Mouse (Mus musculus): ENCODE measurements around the gene Hmgb1.

Hmgb1 gene

DNA sequence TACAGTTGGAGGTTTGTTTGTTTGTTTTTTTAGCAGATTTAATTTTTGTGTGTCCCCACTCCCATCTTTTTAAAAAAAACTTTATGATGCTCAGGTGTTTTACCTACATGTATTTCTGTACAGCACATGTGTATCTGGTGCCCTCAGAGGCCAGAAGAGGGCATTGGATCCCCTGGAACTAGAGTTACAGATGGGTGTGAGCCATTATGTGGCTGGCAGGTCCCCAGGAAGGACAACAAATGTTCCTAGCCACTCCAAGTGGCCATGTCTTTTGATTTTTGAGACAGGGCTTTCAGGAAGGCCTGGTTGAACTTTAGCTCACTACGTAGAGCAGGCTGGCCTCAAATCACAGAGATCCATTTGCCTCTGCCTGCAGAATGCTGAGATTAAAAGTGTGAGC is 121.5 kb downstream of the Hmgb1 start:
- no peak for DNase-seq (ENCODE audit: low read depth, low spot score)

DNA sequence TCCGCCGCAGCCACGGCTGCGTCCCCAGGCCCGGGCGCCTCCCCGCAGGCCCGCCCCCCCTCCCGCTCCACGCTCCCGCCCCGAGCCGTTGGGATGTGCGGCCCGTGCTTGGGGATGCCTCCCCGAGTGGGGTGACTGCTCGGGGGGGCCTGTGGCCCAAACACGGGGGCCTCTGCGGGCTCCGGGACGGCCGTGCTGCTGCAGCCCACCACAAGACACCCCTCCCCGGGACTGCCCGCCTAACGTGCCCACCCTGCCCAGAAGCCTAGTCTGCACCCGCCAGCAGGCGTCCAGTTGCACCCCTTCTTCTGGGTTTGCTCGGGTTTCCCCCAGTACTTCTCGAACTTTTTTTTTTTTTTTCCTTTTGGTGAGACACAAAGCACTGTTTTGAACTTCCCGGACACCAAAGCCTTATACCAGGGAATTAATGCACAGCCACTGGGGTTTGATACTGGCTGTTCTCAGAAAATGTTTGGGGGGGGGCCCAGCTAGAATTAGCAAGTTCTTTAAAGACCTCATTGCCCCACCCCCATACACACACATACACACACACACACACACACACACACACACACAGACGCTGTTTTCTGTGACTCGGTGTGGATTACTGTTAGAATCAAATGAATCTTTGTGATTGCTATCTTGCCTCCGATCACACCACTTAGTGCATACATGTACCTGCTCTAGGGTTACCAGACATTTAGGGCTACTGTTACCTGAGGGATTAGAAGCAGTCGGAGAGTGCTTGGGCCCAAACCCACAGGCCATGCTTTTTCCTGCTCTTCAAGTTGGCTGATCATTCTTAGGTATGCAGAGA is 130.7 kb downstream of the Hmgb1 start:
- DNase-seq (ENCODE audit: low read depth, low spot score) = no peak

DNA sequence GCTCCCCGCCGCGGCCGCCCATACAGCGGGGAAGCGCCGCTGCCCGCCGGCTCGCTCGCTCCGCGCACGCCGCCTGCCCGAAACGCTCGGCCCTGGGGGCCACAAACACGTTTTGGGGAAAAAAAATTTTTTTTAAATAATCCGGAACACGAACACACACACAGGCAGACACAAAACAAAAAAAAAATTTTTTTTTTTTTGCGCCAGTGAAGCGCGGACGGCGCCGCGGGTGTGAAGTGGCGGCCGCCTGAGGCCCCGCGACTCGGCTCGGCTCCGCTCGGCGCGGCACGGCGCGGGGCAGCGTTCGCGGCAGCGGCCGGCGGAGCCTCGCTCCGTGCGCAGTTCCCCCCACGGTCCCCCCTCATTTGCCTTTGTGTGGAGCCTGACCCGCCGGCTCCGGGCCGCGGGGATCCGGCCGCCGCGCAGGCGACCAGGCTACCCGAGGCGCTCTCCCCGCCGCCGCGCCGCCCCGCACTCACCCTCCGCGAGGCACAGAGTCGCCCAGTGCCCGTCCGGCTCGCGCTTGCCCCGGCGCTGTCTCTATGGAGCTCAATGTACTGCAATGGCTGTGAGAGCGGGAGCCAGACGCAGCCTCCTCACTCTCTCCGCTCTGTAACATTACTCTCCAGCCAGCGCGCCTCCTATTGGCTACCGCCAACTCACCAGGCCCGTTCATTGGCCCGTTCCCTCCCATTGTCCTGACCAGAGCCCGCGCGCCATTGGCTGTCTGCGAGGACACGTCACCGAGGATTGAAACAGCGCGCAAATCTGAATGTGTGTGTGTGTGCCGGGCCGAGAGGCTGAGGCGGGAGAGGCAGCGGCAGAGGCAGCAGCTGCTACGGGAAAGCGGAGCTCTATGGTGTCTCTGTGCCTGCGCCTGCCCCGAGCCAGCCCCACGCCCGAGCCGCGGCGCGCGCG is 131.6 kb downstream of the Hmgb1 start:
- peak; percentile 97 for DNase-seq (ENCODE audit: low read depth, low spot score)

DNA sequence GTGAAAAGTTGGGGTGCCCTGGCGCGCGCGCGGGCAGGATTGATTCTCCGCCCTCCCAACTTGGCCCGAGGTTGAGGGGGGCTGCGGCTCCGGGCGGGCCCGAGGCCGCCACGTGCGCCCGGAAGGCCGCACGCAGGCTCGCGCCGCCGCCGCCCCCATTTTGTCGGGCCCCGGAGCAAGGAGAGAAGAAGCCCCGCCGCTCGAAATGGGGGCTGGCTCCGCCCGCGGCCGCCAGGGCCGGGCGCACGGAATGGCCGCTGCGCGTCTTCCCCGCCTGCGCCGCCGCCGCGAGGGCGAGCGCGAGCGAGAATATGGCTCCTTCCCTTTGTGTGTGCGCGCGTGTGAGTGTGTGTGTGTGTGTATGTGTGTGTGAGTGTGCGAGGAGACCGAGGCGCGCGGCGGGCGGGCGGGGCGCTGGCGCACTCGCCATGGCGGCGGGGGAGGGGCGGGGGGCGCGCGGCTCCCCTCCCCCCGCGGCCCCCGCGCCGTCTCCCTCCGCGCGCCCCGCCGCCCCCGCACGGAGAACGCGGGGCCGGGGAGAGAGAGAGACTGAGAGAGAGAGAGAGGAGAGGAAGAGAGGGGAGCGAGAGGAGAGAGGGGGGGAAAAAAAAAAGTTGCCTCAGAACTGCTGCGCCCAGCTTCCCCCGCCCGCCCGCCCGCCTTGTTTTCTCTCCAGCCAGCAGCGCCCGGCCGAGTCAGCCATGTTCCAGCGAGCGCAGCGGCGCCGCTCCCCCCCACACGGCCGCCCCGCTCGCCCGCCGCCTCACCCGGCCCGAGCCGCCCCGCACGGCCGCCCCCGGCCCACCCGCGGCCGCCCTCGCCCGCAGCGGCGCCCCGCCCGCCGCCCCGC is 132.5 kb downstream of the Hmgb1 start:
- peak; percentile 54 for DNase-seq (ENCODE audit: low read depth, low spot score)

DNA sequence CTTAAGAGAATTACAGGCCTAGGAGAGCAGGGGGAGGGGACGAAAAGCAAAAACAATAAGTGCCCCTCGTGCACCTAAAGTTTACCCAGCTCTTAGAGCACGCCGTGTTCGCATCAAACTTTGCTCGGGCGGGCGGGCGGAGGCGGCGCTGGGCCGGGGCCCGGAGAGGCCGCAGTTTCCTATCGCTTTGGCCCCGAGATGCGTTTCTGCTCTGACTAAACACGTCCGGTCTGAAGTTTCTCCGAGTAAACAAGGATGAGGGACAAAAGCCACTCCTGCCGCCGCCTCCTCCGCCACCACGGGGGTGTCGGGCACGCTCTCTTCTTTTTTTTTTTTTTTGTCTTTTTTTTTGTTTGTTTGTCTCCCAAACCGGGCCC is 133.1 kb downstream of the Hmgb1 start:
- DNase-seq (ENCODE audit: low read depth, low spot score) = no peak

DNA sequence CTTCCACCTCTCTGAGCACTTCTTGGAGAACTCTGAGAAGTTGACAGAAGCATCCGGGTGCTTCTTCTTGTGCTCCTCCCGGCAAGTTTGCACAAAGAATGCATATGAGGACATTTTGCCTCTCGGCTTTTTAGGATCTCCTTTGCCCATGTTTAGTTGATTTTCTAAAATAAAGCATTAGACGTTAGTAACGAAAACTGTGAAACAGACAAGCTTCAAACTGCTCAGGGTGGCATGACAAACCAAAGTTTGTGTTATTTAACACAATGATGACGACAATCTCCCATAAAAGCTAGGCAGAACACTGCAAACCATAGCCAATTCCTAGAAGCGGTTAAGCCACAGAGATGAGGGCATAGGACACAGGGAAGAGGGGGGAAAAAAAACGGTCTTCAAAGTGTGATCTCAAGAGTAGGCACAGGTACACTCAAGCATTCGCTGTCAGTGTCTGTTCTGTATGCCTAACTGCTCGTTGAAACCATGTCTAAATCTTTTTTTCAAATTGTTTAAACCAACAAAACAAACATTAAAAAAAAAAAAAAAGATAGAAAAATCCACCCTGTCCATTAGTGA is 133.6 kb downstream of the Hmgb1 start:
- DNase-seq (ENCODE audit: low read depth, low spot score) = no peak

DNA sequence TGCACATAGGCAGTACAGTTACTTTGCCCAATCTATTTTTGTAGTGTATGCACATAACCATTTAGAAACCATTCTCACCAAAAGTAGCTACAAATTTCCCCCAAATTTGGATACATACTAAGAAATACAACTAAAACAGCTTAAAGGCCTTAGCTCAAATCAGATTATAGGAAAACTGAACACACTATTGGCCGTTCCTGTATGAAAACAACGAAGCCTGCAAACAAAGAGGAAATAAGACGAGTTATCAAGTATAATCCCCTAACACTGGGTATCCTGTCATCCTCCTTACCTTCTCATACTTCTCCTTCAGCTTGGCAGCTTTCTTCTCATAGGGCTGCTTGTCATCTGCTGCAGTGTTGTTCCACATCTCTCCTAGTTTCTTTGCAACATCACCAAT is 134.9 kb downstream of the Hmgb1 start:
- DNase-seq (ENCODE audit: low read depth, low spot score) = no peak

DNA sequence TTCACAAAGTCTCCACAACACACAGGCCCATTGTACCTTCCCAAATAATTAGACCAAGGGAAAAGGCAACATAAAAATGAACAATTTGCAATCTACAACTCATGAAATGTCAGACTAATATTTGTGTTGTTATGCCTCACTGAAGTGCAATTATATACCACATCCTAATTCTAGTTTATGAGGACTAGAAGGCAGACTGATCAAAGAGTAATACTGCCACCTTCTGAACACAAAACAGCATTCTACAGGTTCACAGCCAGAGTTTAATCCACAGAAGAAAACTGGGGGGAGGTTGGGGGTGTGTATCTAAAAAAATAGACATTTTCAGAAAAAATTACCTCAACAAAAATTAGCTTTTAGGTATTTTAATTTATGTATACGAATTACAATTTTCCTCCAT is 135.3 kb downstream of the Hmgb1 start:
- DNase-seq (ENCODE audit: low read depth, low spot score) = no peak

DNA sequence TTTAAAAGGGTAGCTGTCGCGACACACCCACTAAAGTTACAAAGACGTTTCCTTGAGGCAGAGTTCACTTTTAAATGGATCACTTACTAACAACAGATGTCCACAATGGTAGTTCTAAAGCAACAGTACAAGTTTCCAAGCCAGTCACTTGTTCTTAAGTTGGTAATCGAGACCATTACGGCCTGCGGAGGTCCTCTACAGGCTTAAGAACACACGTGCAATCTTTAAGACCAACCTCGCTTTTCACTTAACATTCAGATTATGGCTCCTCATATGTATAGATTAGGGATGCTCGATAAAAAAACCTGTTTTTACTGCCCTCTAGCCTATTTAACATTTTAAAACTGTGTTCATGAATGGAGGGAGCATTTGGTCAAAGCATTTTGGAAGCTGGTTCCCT is 137.6 kb downstream of the Hmgb1 start:
- DNase-seq (ENCODE audit: low read depth, low spot score) = no peak

DNA sequence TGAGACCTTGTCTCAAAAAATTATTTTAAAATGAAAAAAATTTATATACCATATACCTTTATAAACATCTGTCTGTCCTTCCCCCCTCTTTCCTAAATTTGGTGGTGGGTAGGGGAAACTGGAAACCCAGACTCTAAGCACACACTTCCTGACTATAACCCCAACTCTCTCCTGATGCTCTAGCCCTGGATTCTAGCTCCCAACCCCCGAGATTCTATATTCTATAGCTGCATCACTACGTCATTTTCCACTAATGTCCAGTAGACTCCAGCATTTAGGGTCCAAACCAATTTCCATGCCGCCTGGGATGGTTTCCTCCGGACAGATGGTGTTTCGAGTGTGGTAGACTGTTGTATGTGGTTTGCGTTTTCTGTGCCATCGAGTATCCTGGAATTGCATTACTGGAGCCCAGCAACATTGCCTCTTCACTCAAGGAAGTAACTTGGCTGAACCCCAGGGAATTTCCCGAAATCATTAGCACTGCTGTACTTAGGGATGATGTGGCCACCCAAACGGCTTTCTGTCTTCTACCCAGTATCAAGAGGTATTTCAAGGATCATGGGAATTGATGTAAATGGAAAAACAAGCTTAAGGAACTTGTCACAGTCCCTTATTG is 138.7 kb downstream of the Hmgb1 start:
- no peak for DNase-seq (ENCODE audit: low read depth, low spot score)

DNA sequence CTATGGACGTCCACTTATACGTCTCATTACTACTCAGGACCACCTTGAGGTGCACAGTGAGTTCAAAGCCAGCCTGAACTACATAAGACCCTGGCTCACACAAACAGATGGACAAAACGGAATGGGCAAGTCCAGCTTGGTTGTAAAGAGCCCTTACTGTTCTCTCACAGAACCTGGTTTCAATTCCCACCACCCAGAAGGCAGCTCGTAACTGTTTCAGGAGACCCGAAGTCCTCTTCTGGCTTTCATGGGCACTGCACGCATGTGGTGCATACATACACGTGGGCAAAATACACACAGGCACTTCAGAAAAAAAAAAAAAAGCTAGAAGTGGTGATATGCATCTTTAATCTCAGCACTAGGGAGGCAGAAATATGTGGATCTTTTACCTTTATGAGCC is 139.2 kb downstream of the Hmgb1 start:
- no peak for DNase-seq (ENCODE audit: low read depth, low spot score)

DNA sequence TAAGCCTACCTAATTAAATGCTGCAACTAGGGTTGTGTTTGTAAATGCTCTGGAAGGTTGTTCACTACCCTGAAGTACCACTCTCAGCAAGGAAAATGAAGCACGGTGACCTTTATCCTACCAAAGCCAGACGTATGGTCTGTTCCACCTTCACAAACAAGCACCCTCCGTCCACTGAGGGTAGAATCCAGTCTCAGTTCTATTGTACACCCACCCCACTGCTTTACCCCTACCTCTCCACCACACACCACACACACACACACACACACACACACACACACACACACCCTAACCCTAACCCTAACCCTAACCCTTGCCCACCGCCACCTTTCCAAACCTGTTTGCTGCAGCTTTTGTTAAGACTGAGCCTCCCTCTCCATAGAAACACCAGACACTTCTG is 140.2 kb downstream of the Hmgb1 start:
- DNase-seq (ENCODE audit: low read depth, low spot score) = no peak

DNA sequence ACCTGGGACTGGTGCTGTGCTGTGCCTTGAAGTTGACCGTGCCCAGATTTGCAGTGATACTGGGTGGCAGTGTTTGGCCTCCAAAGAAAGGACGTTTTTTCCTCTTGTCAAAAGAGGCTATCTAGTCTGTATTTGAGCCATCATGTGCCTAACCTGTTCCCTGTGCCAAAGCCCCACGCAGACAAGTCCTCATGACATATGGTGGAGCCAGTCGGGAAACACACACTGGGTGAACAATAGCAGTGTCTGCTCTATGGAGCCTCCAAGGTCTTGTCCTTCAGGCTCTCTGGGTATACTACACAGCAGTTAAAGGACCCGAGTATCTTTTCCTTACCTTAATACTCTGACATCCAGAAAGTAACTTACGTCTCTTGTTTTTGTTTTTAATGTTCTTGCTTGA is 141.0 kb downstream of the Hmgb1 start:
- DNase-seq (ENCODE audit: low read depth, low spot score) = no peak

DNA sequence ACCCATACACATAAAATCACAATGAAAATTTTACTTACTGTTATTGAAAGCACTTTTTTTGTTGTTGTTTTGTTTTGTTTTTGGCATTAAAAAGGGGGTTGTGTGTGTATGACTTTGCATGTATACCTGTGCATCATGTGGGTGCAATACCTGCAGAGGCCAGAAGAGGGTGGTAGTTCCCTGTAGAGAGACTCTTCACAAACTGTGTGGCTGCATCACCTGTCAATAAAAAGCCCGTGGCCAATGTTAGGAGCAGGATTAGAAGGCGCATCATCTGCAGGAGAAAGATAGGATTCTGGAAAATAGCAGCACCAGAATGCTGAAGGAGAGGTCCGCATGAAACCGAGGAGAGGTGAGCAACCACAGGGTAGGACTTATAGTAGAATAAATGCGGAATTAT is 144.5 kb downstream of the Hmgb1 start:
- no peak for DNase-seq (ENCODE audit: low read depth, low spot score)

DNA sequence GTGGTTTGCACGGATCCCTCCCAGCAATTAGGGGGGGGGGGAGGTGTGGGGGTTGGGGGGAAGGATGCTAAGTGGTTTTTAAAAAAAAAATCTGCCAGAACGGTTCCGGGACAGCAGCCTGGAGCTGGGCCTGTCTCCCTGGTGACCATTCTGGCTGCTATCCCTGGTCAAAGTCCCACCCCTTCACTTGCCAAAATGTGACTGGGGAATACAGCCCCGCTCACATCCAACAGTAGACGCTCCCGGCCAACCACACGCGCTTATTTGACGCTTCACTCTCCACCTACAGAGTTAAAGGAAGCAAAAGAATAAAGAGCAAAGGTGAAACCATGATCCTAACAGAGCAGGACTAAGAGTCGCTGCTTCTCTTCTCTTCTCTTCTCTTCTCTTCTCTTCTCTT is 146.6 kb downstream of the Hmgb1 start:
- DNase-seq (ENCODE audit: low read depth, low spot score) = no peak

DNA sequence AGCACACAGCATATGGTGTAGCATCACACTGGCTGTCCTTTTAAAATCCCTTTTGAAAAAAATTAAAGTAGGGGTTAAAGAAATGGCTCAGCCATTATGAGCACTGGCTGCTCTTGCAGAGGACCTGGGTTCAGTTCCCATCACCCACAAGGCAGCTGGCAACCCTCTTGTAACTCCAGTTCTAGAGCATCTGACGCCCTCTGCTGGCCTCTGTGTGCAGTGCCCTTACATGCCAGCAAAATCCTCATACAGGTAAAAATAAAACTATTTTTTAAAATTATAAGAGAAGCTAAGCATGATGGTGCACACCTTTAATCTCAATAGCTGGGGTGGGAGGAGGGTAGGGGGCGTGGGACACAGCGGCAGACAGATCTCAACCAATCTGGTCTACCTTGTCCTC is 147.4 kb downstream of the Hmgb1 start:
- no peak for DNase-seq (ENCODE audit: low read depth, low spot score)

DNA sequence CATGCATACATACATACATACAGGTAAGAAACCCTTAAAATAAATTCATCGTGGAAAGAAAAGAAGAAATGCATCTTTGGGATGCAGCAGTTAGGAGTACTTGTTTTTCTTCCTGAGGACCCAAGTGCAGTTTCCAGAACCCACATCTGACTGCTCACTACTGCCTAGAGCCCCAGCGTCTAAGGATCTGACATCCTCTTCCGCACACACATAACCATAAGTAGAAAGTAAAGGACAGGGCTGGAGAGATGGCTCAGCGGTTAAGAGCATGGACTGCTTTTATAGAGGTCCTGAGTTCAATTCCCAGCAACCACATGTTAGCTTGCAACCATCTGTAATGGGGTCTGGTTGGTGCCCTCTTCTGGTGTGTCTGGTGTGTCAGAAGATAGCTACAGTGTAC is 151.9 kb downstream of the Hmgb1 start:
- no peak for DNase-seq (ENCODE audit: low read depth, low spot score)

DNA sequence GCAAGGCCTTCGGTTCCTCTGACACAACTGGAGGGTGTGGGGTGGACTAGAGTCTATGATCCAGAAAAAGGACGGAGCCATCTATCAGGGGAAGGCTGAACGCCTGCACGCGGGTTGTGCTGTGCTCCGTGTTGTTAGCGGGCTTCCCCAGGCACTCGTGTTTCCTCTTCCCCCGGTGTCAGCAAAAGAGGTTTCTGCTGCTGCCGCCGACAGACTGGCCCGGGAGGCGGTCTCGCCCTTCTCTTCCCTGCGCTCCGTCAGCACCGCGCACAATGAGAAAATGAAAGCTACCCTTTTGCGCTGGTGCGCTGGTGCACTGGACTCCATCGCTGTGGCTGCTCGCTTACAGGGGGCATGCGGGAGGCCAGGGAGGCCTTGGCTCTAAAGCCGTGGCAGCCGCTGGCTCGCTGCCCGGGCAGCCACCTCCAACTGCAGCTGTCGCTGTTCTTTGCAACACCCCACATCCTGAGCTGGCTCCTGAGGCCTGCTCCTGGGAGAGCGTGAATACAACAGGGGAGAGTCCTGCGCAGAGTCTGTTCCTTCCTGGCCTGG is 153.0 kb downstream of the Hmgb1 start:
- no peak for DNase-seq (ENCODE audit: low read depth, low spot score)

DNA sequence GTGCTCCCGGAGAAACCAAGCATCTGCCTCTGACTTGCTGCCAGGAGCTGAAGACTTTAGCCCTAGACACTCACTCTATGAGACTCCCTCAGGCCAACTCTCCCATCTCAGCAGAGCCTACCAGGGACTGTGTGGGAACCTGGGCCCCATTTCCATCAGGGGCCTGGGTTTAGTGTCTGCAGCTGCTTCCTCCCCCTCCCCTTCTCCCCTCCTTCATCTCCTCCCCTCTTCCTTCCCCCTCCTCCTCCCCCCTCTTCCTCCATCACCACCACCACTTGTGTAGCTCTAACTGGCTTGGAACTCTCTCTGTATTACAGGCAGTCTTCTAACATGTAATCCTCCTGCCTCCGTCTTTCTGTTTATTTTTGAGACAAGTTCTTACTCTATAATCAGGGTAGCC is 154.2 kb downstream of the Hmgb1 start:
- no peak for DNase-seq (ENCODE audit: low read depth, low spot score)

DNA sequence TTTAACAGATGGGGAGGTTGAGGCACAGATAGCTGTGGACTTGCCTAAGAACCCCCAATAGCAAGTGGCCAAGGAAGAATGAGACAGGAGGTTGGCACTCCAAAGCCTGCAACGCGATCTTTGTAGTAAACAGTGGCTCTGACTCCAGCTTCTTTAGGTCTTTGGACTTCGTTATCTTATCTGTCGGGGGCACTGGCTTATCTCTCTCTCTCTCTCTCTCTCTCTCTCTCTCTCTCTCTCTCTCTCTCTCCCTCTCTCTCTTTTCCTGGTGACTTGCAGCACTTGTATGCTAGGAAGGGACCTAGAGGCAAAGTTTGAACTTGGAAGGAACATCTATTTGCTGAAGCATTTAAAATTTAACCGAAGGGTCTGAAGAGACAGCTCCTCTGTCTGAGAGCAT is 155.9 kb downstream of the Hmgb1 start:
- no peak for DNase-seq (ENCODE audit: low read depth, low spot score)

DNA sequence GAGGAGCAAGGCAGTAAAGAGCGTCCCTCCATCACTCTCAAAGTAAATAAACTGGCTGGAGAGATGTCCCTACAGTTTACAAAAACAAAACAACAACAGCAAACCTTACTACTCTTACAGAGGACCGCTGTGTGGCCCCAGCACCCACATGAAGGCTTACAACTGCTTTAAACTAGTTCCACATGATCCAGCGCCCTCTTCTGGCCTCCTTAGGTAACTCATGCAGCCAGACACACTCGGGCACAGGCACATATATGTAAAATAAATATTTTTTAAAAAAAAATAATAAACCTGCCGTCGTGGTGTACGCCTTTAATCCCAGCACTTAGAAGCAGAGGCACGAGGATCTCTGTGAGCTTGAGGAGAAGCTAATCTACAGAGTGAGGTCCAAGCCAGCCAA is 156.9 kb downstream of the Hmgb1 start:
- no peak for DNase-seq (ENCODE audit: low read depth, low spot score)
